Mouse (Mus musculus) embryo, embryonic 11.5 days (tissue): ENCODE measurements around the gene Ncor2.

Experiments
- DNase-seq: peaks from one replicate; pipeline ENCODE4 v3.0.0-alpha.2; 2012; ENCODE audit warnings: low read depth, low spot score

The Ncor2 gene

DNA sequence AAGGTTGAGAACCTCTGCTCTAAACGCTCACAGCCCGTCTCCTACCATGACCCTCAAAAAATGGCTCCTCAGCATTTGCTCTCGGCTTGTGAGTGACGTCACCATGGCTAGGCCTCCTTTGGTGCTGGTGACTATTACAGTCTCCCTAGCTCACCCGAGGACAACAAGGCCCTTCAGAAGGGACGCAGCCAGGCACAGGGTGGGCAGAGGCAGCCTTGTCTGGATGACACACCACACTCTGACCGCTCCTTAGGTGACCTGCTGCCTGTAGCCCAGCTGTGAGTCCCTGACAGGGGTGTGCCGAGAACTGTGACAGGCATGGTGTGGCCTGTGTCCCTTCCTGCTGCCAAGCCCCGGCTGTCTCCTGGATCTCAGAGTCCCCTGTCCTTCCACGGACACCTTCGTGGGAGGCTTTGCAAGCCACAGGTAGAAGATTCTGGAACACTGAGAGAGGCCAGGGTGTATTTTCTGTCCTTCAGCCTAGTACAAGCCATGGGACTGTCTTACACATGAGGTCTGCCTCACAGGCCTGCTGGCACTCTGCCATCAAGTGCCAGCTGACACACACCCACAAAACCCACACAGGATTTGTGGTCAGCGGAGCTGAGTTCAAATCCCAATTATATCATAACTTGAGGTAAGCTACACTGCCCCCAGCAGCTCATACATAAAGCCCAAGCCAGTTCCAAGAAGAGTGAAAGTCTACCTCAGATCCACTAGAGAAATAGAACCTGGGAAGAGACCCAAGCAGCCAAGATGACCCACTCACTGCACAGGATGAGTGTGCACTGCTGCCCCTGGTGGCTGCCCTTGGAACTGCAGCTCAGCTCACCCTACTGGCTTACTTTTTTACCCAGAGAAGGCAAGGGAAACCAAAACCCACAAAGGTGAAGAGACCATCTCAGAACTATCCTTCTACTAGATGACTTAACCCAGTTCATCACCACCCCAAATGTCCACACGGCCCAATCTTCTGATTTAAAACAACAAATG, 112.2 kb downstream of the Ncor2 start:
- DNase-seq: no peak

DNA sequence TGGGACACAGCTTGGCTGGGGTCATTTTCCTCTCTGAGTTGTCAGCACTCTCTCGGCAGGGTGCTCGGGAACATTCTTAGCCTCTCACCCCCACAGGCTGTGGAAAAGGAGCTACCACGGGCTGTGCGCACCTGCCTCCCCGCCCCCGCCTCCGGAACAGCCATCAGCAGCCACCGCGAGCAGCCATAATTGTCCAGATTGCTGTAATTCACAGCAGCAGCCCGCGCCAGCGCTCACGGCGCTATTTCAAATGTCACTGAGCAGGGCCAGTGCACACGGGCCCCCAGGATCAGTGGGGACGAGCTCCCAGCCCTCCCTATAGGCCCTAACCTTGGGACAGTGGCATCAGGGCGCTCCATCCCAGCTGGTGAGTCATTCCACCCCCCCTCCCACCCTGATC, 116.0 kb downstream of the Ncor2 start:
- DNase-seq: no peak

DNA sequence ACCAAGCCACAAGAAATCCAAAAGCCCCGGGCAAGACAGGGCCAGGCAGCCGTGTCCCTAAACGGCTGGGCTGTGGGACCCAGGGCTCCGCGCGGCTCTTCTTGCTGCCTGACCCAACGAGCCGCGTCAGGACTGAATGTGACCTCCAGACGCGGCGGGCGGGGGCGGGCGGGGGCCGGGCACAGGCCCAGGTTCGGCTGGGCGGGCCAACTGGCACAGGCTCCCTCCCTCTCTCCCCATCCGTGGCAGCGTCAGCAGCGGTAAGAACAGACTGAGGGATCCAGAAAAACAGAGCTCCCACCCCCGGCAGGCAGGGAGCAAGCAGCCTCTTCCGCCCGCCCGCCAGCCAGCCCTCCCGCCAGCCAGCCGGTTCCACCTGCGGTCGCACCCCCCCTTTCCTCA, 120.8 kb downstream of the Ncor2 start:
- no peak for DNase-seq

DNA sequence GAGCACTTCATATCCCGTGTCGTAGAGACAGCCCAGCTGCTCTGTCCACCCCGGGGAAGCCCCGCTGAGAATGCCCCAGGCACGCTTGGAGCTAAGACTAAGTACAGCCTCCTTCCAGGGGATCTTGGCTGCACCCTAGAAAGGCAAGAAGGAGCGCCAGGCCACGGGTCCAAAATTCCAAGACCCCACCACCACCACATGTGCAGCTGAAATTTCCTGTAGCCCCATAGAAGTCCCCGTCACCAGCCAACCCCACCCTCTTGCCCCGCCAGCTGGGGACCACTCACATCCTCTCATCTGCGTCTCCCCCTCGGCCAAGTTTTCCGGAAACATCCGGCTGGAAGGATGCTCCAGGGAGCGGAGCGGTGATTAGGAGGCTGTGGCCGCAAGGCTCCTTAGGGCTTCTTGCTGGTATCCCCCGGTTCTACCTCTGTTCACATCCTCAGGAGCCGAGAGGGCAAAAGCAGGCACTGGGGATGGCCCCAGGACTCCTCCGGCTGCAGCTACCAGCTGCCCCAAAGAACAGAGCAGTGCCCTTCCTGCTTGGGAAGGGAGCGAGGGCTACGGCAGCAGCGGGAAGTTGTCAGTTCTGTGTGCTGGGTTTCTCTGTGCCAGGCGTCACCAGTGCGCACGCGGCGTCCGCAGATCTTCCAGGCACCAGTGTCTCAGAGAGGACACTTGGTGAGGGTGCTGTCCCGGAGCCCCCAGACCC, 121.3 kb downstream of the Ncor2 start:
- no peak for DNase-seq

DNA sequence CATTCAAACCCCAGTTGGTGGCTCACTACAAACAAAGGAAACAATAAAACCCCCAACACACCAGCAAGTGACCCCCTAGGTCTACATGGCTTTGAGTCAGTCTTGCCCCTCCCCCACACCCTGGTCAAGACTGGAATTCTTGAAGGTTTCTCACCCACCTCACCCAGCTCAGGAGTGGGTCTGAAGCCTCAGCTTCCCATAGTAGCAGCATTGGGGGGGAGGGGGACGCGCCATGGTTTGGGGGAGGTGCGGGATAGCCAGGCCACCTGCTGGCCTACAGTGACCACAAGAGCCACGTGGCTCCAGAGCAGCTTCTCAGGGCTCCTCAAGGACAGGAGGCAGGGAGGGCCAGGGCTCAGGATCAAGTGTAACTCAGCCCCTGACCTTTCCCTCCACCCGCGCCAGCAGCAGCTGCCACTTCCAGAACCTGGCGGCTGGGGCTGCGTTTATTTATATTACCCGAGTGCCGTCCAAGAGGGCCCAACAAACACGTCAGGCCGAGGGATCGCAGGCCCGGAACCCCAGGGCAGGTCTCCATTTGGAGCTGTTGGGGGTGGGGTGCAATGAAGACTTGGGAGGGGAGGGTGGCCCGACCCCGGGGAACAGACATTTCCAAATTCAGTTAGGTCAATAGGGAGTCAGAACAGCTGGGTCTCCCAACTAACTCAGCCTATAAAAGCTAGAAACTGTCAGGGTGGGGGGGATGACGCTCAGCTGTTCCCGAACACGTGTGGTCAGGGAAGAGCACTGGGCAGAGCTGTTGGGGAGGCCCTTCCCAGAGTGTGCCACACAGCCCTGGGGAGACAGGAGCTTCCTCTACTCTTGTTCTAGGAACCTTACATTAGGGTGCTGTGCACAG, 122.1 kb downstream of the Ncor2 start:
- DNase-seq: no peak

DNA sequence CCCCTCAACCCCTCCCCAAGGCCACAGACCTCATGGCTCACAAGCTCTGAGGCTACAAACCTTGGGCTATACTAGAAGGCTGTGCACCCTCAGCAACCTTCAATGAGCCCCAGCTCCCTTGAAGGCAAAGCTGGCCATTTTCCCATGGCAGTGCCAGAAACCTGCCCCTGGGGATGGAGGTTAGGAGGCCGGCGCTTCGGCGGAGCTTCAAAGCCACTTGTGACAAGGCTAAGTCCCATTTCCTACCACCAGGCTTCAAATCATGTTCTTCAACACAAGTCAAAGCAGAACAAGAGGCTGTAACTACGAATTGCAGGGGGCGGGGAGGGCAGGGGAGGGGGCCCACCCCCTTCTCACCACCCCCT, 122.7 kb downstream of the Ncor2 start:
- no peak for DNase-seq

DNA sequence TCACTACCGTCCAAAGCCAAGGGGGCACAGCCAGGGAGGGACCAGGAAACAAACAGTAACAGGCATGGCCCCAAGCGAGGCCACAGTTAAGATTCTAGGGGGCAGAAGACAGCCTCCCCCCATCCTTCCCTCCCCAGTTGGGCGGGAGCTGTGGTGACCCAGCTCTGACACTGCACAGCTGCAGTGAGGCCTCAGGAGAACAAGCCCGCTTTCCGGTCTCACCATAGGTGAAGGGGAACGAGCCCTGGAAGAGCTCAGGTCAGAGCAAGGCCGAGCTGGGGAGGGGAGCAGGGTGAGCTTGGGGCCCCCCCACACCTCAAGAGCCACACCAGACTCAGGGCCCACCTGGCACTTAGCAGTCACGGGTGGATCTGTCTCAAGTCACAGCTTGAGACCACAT, 123.1 kb downstream of the Ncor2 start:
- DNase-seq: no peak

DNA sequence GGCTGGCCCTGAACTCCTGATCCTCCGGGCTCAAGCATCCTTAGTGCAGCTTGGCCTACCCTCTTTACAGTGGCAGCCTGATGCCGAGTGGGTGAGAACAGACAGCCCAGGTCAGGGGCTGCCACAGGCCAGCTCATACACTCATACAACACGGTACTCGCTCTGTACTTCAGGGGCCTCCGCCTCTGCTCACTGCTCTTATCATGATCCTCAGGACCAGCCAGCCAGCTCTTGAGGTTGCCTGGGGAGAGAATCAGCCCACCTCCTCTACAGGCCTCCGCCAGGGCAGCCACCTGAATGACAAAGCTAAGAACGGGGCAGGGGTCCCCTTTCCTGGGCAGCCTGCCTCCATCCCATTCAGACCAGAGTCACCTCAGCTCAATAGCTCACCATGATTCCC, 125.4 kb downstream of the Ncor2 start:
- DNase-seq: no peak

DNA sequence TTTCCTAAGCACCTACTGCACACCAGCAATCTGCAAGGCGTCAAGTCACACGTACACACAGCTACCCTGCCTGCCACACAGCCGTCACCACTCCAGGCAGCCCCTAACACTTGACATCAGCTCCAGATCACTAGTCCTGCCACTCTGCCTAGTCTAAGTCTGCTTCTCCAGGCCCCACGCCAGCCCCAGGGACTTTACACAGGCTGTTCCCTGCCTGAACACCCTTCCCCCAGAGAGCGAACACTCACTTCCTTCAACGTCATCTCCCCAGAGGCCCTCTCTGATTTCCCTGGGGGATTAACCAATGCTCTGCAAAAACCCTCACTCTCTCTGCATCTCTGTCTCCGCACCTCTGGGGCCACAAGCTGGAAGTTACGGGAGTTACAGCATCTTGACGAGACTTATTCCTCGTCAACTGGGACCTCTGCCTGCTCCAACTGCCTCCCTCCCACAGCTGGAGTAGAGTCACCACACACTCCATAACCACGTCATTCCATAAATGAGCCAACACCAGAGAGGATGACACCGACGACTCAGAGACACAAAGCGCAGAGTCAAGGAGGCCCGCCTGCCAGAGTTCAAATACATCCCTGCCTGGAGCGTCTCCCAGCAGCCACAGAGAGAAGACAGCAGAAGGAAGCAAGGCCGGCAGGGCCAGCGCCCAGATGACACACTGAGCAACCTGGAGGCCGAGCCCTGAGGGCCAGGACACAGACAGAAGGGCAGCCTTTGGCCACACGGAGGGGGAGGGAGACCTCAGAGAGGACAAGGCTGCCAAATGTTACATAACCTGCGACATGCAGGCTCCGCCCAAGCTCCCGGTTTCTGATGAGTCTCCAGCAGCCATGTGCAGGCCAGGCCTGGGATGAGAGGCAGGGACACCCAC, 126.2 kb downstream of the Ncor2 start:
- no peak for DNase-seq

DNA sequence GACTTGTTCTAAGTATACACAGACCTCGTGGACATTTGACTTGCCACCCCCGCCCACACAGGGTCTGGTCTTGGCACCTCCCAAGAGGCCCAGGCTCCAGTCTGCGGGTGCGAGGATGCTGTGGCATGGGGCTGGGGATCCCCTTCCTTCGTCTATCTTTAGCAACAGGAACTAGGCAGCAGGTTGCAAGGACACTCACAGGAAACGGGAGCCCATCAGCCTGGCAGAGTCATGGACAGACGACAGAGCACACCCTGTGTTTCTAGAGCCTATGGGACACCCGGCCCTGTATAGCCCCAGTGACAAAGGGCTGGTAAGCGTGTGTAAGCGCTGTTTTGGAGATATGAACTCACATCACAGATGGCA, 126.8 kb downstream of the Ncor2 start:
- no peak for DNase-seq

DNA sequence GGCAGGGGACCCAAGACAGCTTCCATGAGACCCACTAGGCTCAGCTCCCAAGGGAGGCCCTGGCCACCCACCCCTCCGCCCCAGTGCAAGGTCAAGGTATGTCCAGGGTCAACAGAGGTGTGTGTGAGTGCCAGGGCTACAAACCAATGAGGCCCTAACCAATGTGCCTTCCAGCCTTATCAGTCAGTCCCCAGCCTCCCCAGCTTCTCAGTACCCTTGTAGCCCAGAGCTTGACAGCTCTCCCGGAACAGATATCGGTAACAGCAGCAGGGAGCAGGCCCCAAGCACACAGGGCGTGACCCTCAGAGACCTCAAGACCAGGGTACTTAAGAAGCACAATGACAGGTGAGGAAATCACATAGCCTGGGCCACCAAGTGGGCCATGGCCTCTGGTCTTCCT, 129.5 kb downstream of the Ncor2 start:
- DNase-seq: no peak

DNA sequence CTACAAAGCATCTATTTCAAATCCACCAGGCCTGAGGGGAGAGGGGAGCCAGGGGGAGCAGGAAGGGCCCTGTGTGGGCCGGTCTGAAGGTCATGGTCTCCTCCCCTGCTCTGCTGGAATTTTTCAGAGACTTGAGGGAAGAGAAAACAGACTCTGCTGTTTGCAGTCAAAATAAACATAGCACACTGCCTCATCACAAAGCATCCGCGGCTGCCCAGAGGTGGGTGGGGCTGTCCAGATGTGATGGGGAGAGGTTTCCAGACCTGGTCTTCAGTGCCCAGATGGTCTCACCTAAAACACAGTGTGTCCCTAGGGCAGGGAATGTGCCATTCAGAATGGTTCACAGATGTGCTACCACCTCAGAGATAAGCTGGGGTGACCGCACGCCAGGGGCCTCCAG, 132.6 kb downstream of the Ncor2 start:
- DNase-seq: no peak

DNA sequence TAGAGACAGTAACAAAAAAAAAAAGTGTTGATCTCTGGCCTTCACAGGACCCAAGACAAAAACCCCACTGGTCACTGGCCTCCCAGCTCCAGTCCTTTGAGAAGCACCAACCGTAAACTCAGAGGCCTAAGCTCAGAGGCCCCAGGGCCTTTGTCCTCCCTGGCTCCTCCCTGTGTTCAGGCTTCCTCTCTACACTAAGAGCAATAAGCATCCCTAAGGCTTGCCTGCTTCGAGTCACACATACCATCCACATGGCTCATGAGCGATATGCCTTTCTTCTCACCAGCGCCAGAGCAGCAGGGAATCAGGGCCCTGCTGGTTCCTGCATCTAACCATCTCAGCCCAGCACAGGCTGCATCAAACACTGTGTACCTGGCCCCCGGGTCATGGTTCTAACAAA, 133.8 kb downstream of the Ncor2 start:
- no peak for DNase-seq

DNA sequence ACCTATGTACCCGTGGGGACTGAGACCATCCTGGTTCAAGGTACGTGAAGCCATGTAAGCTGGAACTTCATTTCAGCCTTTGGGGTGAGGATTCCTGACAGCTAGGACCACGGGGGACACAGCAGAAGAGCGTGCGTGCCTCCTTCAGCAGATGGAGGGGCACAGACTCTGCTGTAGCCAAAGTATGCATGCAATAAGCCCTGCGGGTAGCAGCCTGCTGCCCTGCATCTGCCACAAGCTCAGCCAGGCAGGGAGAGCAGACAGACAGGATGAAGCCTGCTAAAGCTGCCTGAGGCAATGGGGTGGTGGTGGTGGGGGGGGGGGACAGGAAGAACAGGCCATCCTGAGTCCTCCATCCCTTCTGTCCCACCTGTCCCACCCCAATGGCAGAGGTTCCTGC, 135.6 kb downstream of the Ncor2 start:
- DNase-seq: no peak

DNA sequence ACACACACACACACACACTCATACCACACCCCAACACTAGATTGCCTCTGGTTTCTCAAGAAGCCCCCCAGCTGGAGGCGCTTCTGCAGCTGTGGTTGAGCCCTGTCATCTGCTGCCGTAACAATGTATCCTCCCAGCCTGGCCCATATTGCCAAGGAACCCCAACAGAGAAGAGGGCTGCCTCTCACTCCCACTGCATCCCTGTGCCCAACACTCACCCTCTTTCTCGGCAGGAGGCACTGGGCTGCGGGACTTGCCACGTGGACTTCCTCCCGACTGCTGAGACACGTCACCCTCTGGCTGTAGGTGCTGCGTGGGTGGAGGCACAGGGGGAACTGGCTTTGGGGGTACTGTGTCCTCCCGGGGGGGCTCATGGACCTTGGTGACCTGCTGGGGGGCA, 137.4 kb downstream of the Ncor2 start:
- no peak for DNase-seq

DNA sequence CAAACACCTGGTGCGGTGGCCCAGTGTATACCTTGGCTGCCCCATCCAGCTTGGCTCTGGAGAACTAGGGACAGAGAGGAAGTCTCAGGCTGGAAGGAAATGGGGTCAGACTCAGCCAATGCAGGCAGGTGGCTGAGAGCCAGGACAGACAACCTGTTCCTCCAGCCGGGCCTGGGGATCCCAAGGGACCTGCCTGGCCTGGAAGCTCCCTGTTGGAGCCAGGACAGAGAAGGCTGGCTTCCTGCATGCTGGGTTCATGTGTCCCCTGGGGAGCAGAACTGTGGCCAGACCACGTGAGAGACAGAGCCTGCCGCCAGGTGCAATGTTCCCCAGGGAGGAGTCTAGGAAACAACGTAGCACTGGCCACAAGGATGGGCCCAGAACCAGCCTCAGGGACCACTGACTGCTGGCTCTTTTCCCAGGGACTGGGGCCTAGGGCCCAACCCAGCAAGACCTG, 138.9 kb downstream of the Ncor2 start:
- DNase-seq: no peak

DNA sequence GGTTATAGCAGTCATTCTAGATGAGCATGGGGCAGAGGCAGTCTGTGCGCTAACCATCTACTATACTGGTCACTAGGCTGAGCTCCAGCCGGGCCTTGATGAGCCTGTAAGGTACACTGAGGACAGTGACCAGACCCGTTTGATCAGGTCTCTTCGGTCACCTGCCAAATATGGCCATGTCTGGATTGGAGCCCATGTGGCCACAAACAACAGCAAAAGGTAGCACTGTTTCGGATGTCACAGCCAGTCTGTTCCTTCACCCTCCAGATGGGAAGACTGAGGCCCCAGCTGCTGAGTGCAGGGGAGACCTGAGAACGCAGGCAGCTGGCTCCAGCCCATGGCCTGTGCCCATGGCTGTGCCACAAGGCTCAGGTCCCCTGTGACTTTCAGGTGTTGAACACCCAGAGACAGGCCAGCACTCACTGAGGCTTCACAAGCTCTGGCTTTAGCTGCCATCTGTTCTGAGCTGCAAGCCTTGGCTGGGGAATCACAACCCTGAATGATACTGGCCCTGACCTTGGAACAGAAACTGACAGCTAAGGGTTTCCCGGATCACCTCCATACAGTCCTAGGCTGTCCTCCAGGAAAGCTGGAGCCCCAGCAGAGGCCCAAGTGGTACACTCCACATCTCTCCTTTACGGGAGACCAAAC, 139.5 kb downstream of the Ncor2 start:
- DNase-seq: no peak

DNA sequence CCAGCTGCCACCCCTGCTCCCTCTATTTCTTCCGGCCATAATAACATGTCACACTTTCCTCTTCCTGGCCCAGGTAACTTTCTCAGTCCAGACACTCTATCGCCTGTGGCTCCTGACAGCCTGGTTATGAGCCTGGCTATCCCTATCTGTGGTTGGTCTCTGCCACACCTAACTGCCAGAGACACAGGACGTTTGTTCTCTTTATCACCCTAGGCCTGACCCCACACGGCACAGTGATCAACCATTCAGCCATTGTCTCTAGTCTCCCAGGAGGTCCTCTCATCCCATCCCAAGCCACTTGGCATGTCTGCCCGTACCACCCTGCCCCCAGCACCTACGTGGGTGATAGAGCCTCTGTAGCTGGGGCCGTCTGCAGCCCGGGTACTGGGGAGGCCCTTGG, 142.5 kb downstream of the Ncor2 start:
- DNase-seq: no peak

DNA sequence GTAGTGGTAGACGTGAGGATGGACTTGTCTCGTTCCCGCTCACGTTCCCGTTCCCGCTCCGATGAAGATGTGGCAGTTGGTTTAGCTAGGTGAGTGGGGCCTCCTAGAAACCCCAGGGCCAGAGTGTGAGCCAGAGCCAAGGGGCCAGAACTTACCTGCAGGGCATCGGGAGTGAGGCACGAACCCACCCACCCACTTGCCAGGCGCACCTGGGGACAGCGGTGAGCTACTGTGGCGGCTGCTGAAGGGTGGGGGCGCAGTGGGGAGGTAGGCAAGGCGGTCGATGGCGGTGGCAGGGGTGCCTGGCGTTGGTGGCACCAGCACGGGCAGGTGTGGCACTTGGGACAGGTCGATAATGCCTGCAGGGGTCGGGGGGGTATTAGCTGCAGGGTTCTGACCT, 150.1 kb downstream of the Ncor2 start:
- no peak for DNase-seq

DNA sequence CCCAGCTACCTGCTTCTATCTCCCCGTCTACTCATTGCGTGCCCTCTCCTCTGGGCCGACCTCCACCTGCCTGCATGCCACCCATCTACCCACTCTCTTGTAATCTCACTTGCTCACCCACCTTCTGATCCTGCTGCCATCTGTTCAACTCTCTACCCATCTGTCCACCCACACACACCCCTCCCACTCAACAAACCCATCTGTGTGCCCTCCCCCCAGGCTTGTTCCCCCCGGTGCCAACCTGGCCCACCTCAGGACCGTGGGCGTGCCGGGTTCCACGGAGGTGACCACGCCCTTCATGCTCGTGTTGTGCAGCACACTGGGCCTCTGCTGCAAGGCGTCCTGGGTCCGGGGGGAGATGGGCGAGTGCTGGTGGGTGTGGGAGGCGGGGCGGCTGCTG, 150.6 kb downstream of the Ncor2 start:
- no peak for DNase-seq

DNA sequence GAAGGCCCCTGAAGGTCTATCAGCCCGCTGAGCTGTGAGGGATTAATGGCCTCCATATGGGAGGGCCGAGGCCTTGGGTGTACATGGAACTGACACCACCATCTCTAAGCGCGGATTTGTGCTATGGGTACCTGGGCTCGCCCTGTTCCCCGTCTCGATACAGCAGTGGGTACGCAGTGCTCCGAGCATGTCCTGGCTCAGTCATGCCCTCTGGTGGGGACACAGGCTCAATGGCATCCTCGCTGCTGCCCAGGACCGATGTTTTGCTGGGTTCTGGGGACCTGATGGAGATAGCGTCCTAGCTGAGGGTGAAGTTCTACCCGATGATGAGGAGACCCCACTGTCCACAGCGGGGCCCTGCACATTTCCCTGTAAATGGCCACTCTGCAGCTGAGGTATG, 155.0 kb downstream of the Ncor2 start:
- DNase-seq: no peak
